Mouse (Mus musculus) brown adipose tissue, adult 24 weeks (tissue): ENCODE data around the gene Nefh. TPM values are rescaled to one million over a fixed set of nuclear protein-coding genes. Genes with fewer than 3 reads are reported as not detected.

Source experiments
- H3K27ac ChIP-seq: fragments of 200-500 bp; replicated peaks from 2 replicates; pipeline ENCODE4 v1.5.1; 2012; ENCODE audit warnings: low read depth, mild to moderate bottlenecking, low read length
- H3K4me1 ChIP-seq: fragments of 200-500 bp; 2 replicates; pipeline ENCODE4 v1.6.1; 2012; ENCODE audit warnings: low read length, mixed read lengths; ENCODE audit not compliant: control insufficient read depth, insufficient read depth, insufficient read length
- H3K4me3 ChIP-seq: fragments of 200-500 bp; 2 replicates; pipeline ENCODE4 v1.5.1; 2012; ENCODE audit warnings: low read depth, mild to moderate bottlenecking, low read length, moderate library complexity; ENCODE audit not compliant: insufficient read depth
- polyA plus RNA-seq: library from polyadenylated mRNA; stranded (reverse); fragments of >200 nt; gene quantifications from 2 replicates; pipeline ENCODE4 v1.2.4, GENCODE M21; 2012; ENCODE audit not compliant: missing spikeins, insufficient read depth, insufficient read length

Nefh gene
- polyA plus RNA-seq, 1 experiment, result not detected

GRCm38 (mm10) chr11:4972967-4973870 lies 25.4 kb upstream of the Nefh start:
- Histone ChIP-seq H3K27ac (no peak overlapping the region), H3K4me1 (no peaks in the 10 kb centered on the region)

DNA sequence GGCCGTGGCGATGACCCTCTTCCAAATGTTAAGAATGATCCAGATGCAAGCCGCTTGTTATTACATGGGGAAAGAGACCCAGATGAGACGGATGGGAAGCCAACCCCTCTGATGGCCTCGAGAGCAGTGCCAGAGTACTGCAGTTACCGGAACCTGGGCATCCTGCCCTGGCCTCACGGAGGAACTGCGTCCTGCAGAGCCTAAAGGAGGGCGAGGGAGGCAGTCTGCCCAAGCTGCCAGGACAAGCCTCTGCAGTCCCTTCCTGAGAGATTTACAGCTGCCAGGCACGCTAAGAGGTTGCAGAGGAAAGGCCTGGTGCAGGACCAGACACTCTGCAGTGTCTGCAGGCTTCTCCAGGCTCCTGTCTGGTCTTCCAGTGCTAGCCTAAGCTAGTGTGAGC lies 20.5 kb upstream of the Nefh start:
- Histone ChIP-seq H3K27ac (no peak overlapping the region), H3K4me3 (no peak overlapping the region), H3K4me1 (0 out of 2 replicates have a peak, but pooled peaks cover 2% of the 10 kb centered on the region)

More at GRCm38 (mm10) chr11:4972967-4973870, 25.4 kb upstream of the Nefh start:
- H3K4me3 ChIP-seq, result no peak overlapping the region

GRCm38 (mm10) chr11:4967549-4967948 lies 19.7 kb upstream of the Nefh start:
- Histone ChIP-seq H3K4me3 (no peak overlapping the region), H3K4me1 (0 out of 2 replicates have a peak, but pooled peaks cover 2% of the 10 kb centered on the region), H3K27ac (no peak overlapping the region)

- Histone ChIP-seq H3K4me3 (no peak overlapping the region), H3K27ac (no peak overlapping the region), H3K4me1 (0 out of 2 replicates have a peak, but pooled peaks cover 2% of the 10 kb centered on the region)
These were observed 19.0 kb upstream of the Nefh start for GRCm38 (mm10) chr11:4966888-4967287.

DNA sequence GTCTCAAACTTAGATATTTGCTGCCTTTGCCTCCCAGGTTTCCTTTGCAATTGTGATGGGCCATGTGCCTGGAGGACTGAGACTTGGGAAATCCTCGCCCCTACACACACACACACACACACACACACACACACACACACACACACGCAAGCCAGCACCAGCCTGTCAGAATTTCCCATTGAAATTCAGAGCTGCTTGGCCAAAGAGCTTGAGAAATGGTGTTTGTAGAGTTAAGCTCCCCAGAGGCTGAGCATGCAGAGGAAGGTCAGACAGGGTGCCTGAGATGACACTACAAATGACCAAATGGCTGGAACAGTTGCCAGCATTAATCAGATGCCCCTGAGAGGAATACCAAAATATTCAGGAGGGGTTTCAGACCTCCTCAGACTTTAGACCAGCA lies 18.5 kb upstream of the Nefh start:
- Histone ChIP-seq H3K27ac (no peak overlapping the region), H3K4me3 (no peak overlapping the region), H3K4me1 (0 out of 2 replicates have a peak, but pooled peaks cover 2% of the 10 kb centered on the region)

- Histone ChIP-seq H3K4me1 (0 out of 2 replicates have a peak, but pooled peaks cover 2% of the 10 kb centered on the region), H3K4me3 (no peak overlapping the region), H3K27ac (no peak overlapping the region)
These were observed 15.4 kb upstream of the Nefh start for GRCm38 (mm10) chr11:4963099-4963808.

DNA sequence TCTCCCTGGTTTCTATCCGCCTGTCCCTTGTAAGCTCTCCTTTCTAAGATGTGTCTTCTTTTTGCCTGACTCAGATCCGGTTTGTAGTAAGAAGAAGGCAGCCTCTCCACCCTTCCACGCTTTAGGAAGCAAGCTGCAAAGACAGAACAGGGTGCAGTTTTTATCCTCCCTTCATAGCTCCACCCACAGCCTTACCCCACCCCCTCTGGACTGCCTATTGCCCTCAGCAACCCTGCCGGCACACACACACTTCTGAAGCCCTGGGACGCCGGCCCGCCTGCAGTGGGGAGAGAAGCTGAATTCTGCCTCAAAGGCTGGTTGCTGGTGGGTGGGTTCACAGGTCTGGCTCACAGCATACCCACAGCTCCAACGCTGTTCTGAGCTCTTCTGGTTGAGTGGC lies 6.1 kb upstream of the Nefh start:
- Histone ChIP-seq H3K4me3 (no peak overlapping the region), H3K4me1 (no peaks in the 10 kb centered on the region), H3K27ac (no peak overlapping the region)

DNA sequence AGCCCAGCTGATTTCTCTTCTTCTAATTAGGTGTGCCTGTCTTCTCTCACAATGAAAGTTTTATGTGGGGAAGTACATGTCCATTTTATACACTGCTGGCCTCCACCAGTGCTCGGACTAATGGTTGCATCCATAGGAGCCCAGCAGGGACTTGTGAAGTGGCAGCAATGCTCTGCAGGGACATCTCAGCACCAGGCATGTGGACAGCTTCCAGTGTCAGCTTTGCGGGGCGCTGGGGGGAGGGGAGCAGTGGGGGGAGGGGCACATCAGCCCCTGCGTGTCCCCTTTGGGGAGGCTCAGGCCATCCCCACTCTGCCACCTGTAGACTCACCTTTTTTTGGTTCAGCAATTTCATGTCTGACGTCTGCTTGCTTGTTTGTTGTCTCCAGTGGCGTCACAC lies 5.5 kb upstream of the Nefh start:
- Histone ChIP-seq H3K4me1 (no peaks in the 10 kb centered on the region), H3K4me3 (no peak overlapping the region), H3K27ac (no peak overlapping the region)

- H3K4me3 ChIP-seq, result no peak overlapping the region
- H3K27ac ChIP-seq, result no peak overlapping the region
- 0 out of 2 replicates have a peak, but pooled peaks cover 3% of the 10 kb centered on the region for H3K4me1 ChIP-seq
These were observed 1.6 kb upstream of the Nefh start for GRCm38 (mm10) chr11:4949256-4950044.

DNA sequence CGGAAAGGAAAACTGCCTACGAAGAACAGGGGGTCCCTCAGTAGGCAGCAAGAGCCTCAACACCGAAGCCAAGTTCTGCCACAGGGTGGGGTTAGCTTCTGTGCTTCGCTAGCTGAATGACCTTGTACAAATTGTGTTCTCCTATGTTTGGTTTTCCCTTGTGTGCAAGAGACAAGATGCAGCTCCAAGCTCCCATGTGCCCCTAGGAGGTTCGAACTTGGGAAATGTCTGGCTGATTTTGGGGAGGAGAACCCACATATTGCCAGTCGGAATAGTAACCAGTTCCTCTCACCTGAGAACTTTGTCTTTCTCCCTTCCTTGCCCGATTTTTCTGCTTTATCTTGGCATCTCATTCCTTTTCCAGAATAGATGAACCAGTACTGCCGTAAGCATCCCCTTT lies 928 bp upstream of the Nefh start:
- Histone ChIP-seq H3K4me1 (0 out of 2 replicates have a peak, but pooled peaks cover 3% of the 10 kb centered on the region), H3K4me3 (no peak overlapping the region), H3K27ac (no peak overlapping the region)

DNA sequence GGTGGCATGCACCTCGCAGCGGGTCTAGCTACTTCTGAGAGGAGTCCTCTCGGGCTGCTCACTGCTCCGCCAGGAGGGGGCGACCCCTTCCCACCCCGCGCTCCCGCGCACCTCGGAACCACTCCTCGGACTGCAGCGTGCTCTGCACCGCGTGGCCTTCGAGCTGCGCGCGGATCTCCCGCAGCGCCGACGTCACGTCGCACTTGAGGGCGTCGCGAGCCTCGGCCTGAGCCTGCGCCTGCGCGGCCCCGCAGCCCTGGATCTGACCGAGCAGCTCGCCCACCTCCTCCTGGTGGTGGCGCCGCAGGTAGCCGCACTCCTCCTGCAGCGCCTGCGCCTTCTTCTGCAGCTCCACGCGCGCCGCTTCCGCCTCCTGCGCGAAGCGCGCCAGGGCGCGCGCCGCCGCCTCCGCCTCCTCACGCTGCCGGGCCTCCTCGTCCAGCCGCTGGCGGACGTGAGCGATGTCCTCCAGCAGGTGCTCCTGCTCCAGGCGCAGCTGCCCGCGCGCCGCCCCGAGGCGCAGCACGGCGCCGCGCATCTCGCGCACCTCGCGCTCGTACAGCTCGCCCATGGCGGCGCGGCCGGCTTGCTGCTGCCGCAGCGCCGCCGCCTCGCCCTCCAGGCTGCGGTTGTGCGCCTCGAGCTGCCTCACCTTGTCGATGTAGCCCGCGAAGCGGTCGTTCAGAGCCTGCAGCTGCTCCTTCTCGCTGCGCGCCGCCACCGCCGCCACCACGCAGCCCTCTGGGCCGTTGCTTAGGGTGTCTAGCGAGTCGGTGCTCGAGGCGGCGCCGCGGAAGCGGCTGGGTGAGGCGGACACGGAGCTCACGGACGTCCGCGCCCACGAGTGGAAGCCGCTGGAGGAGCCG lies 684 bp downstream of the Nefh start:
- H3K4me3 ChIP-seq, result peak overlapping the region; percentile 56
- H3K4me1 ChIP-seq, result 0 out of 2 replicates have a peak, but pooled peaks cover 3% of the 10 kb centered on the region
- no peak overlapping the region for H3K27ac ChIP-seq

DNA sequence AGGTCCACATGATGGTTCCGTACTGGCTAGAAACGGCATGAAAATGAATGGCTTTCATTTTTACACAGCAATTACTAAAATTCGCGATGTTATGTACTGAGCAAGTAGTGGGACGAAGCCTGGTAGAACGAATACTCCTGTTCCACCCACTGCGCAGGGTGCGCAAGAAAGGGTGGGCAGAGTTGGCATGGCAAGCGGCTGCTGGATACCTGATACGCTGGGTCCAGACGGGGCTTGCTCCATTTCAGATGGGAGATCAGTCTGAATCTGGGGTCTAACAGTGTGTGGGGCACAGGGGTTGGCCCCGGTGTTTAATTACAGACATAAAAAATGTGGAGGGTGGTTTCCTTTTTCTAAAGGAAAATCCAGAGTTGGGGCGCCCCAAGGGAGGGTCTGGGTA lies 1.3 kb downstream of the Nefh start:
- Histone ChIP-seq H3K4me3 (peak overlapping the region; percentile 56), H3K27ac (no peak overlapping the region), H3K4me1 (0 out of 2 replicates have a peak, but pooled peaks cover 3% of the 10 kb centered on the region)

DNA sequence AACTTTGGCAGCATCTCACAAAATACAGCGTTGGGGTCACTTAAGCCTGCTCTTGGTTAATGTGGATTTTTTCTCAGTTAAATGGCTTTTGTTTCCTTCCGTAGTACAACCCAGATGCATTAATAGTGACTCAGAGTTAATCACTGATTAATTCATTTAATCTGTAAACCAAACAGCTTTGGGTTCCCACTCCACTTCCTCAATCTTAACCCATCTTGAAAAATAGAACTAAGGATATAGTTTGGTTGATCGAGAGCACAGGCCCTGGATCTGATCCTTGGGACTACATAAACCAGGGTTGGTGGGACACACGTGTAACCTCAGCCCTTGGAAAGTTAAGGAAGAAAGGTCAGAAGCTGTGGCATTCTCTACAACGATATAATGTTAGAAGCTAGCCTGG lies 11.6 kb downstream of the Nefh start:
- H3K4me1 ChIP-seq, result no peaks in the 10 kb centered on the region
- H3K4me3 ChIP-seq, result no peak overlapping the region
- H3K27ac ChIP-seq, result no peak overlapping the region

GRCm38 (mm10) chr11:4931009-4931601 lies 16.8 kb downstream of the Nefh start:
- no peak overlapping the region for H3K27ac ChIP-seq

More at GRCm38 (mm10) chr11:4931009-4931601, 16.8 kb downstream of the Nefh start:
- H3K4me3 ChIP-seq, result no peak overlapping the region
- no peaks in the 10 kb centered on the region for H3K4me1 ChIP-seq
